ENCODE assay signal across 19 mouse cellular contexts in the genomic region with DNA sequence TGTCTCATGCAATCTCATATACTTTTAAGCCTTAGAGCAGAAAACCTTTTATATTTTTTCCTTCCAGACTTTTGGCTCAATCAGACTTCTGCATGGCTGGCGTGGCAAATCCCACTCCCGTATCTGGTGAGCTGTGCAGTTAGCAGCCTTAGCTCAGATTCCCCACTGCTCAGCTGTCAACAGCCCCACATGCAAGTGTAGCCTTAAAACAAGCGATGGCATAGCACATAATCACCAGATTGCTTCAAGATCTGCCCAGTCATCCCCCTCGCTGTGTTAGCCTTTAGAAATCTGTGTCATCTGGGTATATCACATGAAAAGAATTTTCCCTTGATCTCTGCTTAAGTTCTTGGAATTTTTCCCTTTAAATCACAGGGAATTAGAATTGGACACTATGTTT.
A peak's percentile ranks its signal among the peaks of the same experiment; 100 is the strongest.
DNase-seq lines count a peak whose midpoint lies in the region; ATAC-seq lines count a peak whose summit lies in the region.
"Had no signal": no experiment of that assay in that cellular context is flagged by ENCODE, and none has a peak within 500 bp of the region (broad histone marks: within the 10 kb centered on the region; RNA-seq: fewer than 3 reads in every experiment).

No protein-coding gene starts in this region.

- H3K36me3 ChIP-seq in hindbrain, embryonic 10.5 days: no peaks in the 10 kb centered on the region
- no peaks in the 10 kb centered on the region for H3K36me3 ChIP-seq in hindbrain, embryonic 16.5 days (ENCODE audit: control insufficient read depth, insufficient read depth, low read length)
- H3K36me3 ChIP-seq: embryonic facial prominence, embryonic 13.5 days; kidney, embryonic 15.5 days; midbrain, embryonic 15.5 days had no signal

- no peaks in the 10 kb centered on the region for H3K27me3 ChIP-seq in hindbrain, embryonic 10.5 days (ENCODE audit: insufficient read depth, poor library complexity, severe bottlenecking)
- no peaks in the 10 kb centered on the region for H3K27me3 ChIP-seq in hindbrain, embryonic 16.5 days (replicated peaks; ENCODE audit: control insufficient read depth, insufficient read depth, low read length)
- H3K27me3 ChIP-seq: embryonic facial prominence, embryonic 13.5 days; kidney, embryonic 15.5 days; midbrain, embryonic 15.5 days had no signal

- no peak overlapping the region for H3K9ac ChIP-seq in hindbrain, embryonic 16.5 days (ENCODE audit: low read depth, low read length)
- H3K9ac ChIP-seq: embryonic facial prominence, embryonic 13.5 days; kidney, embryonic 15.5 days; midbrain, embryonic 15.5 days had no signal

- H3K4me2 ChIP-seq in hindbrain, embryonic 16.5 days (ENCODE audit: low read length): no peak overlapping the region
- H3K4me2 ChIP-seq: embryonic facial prominence, embryonic 13.5 days; kidney, embryonic 15.5 days; midbrain, embryonic 15.5 days had no signal

- no peak overlapping the region for H3K4me3 ChIP-seq in hindbrain, embryonic 10.5 days
- H3K4me3 ChIP-seq in hindbrain, embryonic 16.5 days (ENCODE audit: low read length): no peak overlapping the region
- H3K4me3 ChIP-seq: embryonic facial prominence, embryonic 13.5 days; kidney, embryonic 15.5 days; midbrain, embryonic 15.5 days had no signal

- no peaks in the 10 kb centered on the region for H3K9me3 ChIP-seq in hindbrain, embryonic 10.5 days
- H3K9me3 ChIP-seq in hindbrain, embryonic 16.5 days (ENCODE audit: control insufficient read depth, low read length): no peaks in the 10 kb centered on the region
- H3K9me3 ChIP-seq: embryonic facial prominence, embryonic 13.5 days; kidney, embryonic 15.5 days; midbrain, embryonic 15.5 days had no signal

- H3K27ac ChIP-seq in hindbrain, embryonic 10.5 days: no peak overlapping the region
- no peak overlapping the region for H3K27ac ChIP-seq in hindbrain, embryonic 16.5 days (ENCODE audit: low read depth, low read length)
- H3K27ac ChIP-seq: embryonic facial prominence, embryonic 13.5 days; kidney, embryonic 15.5 days; midbrain, embryonic 15.5 days had no signal

- no peaks in the 10 kb centered on the region for H3K4me1 ChIP-seq in hindbrain, embryonic 10.5 days (replicated peaks)
- no peaks in the 10 kb centered on the region for H3K4me1 ChIP-seq in hindbrain, embryonic 16.5 days (ENCODE audit: control insufficient read depth, insufficient read depth, low read depth, low read length)
- H3K4me1 ChIP-seq: embryonic facial prominence, embryonic 13.5 days; kidney, embryonic 15.5 days; midbrain, embryonic 15.5 days had no signal

- ATAC-seq in cerebellum, adult (ENCODE audit: insufficient number of reproducible peaks, low FRiP score, low TSS enrichment): peak; percentile 74
- no peak for ATAC-seq in hindbrain, embryonic 16.5 days
- ATAC-seq: inflammation-experienced regulatory T-cells, adult 6 months; midbrain, embryonic 15.5 days had no signal

- 61% methylated on average over 4 of the region's 4 CpGs for WGBS in hindbrain, embryonic 10.5 days
- 62% methylated on average over 4 of the region's 4 CpGs for WGBS in hindbrain, embryonic 16.5 days

- DNase-seq in cerebellum, adult 11 months: no peak
- DNase-seq in hindbrain, embryonic 10.5 days (ENCODE audit: low spot score): peak; percentile 6
- DNase-seq in 3T3-L1 (ENCODE audit: low read depth, low spot score): peak; percentile 5
- DNase-seq in cerebellum, postnatal 10 days: peak; percentile 64 to 65
- no peak for DNase-seq in kidney, adult 18-20 months
- DNase-seq in urinary bladder, postnatal 36 days (ENCODE audit: low spot score in 2 of 2): no peak
- DNase-seq: gastrocnemius, postnatal 10 days; heart, adult 18-20 months; heart, postnatal 4 days; liver; lung, adult 18-20 months; lung, postnatal 36 days; right cerebral cortex, adult 18-20 months had no signal

Comparison
In these comparisons a context has a peak if more than half of its experiments do, and no peak if none do; other contexts are left out.
1. DNase-seq: peak in hindbrain, embryonic 10.5 days (single experiment), 3T3-L1 (single experiment) and cerebellum, postnatal 10 days (2 of 2); none in cerebellum, adult 11 months (single experiment), kidney, adult 18-20 months (single experiment) and urinary bladder, postnatal 36 days (0 of 2).